Mouse (Mus musculus): Measurements from ENCODE around the gene Kcnj12.
A peak's percentile ranks its signal among the peaks of the same experiment; 100 is the strongest.

Gene Kcnj12

GRCm38 (mm10) chr11:61059691-61060457, 37.5 kb downstream of the Kcnj12 start:
- DNase-seq (ENCODE audit: low read depth, low spot score), result no peak

GRCm38 (mm10) chr11:61060634-61061033, 38.3 kb downstream of the Kcnj12 start:
- DNase-seq (ENCODE audit: low read depth, low spot score), result no peak

GRCm38 (mm10) chr11:61062548-61063461, 40.4 kb downstream of the Kcnj12 start:
- no peak for DNase-seq (ENCODE audit: low read depth, low spot score)

- DNase-seq (ENCODE audit: low read depth, low spot score), result no peak
Measured at GRCm38 (mm10) chr11:61063503-61063902, 41.1 kb downstream of the Kcnj12 start.

GRCm38 (mm10) chr11:61065620-61066019, 43.3 kb downstream of the Kcnj12 start:
- DNase-seq (ENCODE audit: low read depth, low spot score), result no peak

- DNase-seq (ENCODE audit: low read depth, low spot score), result no peak
Measured at GRCm38 (mm10) chr11:61067133-61067835, 44.9 kb downstream of the Kcnj12 start.

- DNase-seq (ENCODE audit: low read depth, low spot score), result no peak
Measured at GRCm38 (mm10) chr11:61068866-61069265, 46.5 kb downstream of the Kcnj12 start.

GRCm38 (mm10) chr11:61069645-61070044, 47.3 kb downstream of the Kcnj12 start:
- DNase-seq (ENCODE audit: low read depth, low spot score), result no peak

GRCm38 (mm10) chr11:61074646-61075317, 52.4 kb downstream of the Kcnj12 start:
- no peak for DNase-seq (ENCODE audit: low read depth, low spot score)

GRCm38 (mm10) chr11:61075361-61076326, 53.3 kb downstream of the Kcnj12 start:
- DNase-seq (ENCODE audit: low read depth, low spot score), result no peak

- DNase-seq (ENCODE audit: low read depth, low spot score), result no peak
Measured at GRCm38 (mm10) chr11:61081624-61082023, 59.3 kb downstream of the Kcnj12 start.

- no peak for DNase-seq (ENCODE audit: low read depth, low spot score)
Measured at GRCm38 (mm10) chr11:61090195-61090594, 67.8 kb downstream of the Kcnj12 start.

- DNase-seq (ENCODE audit: low read depth, low spot score), result no peak
Measured at GRCm38 (mm10) chr11:61091192-61091591, 68.8 kb downstream of the Kcnj12 start.

GRCm38 (mm10) chr11:61091642-61092262, 69.4 kb downstream of the Kcnj12 start:
- peak; percentile 59 for DNase-seq (ENCODE audit: low read depth, low spot score)

GRCm38 (mm10) chr11:61098046-61098445, 75.7 kb downstream of the Kcnj12 start:
- no peak for DNase-seq (ENCODE audit: low read depth, low spot score)

- DNase-seq (ENCODE audit: low read depth, low spot score), result no peak
Measured at GRCm38 (mm10) chr11:61102397-61103339, 80.3 kb downstream of the Kcnj12 start.

GRCm38 (mm10) chr11:61104241-61104901, 82.0 kb downstream of the Kcnj12 start:
- peak; percentile 67 for DNase-seq (ENCODE audit: low read depth, low spot score)

- DNase-seq (ENCODE audit: low read depth, low spot score), result no peak
Measured at GRCm38 (mm10) chr11:61108911-61109361, 86.6 kb downstream of the Kcnj12 start.

Measured in brain, embryonic 18.5 days (tissue).